Mouse (Mus musculus) urinary bladder, postnatal 36 days (tissue): ENCODE measurements around the gene Hist2h3c2.
"Not testable (repeated sequence)": the region's sequence is repeated elsewhere in the genome, so short reads cannot be mapped to it uniquely, and the experiment has no call there.

Experiments used
- DNase-seq, 2 experiments: peaks; one replicate each; pipeline ENCODE4 v3.0.0; 2022; ENCODE audit warnings: low spot score in 2 of 2, mixed read lengths in 1 of 2

The Hist2h3c2 gene

GRCm38 (mm10) chr3:96238954-96239793, at the start of gene Hist2h3c2:
Gene Hist2h3c2, minus strand, starts transcription at chr3:96239127.
- DNase-seq, result peak in 1 of 2 experiments; percentile 43

- DNase-seq, result not testable (repeated sequence)
These were observed 48.4 kb upstream of the Hist2h3c2 start for GRCm38 (mm10) chr3:96287334-96287733.

GRCm38 (mm10) chr3:96284457-96284856, 45.5 kb upstream of the Hist2h3c2 start:
- no peak for DNase-seq

- DNase-seq, result no peak
These were observed 41.7 kb upstream of the Hist2h3c2 start for GRCm38 (mm10) chr3:96280660-96281059.

GRCm38 (mm10) chr3:96277800-96278624, 39.1 kb upstream of the Hist2h3c2 start:
- peak; percentile 77 to 88 for DNase-seq

GRCm38 (mm10) chr3:96277428-96277799, 38.5 kb upstream of the Hist2h3c2 start:
- peak in 1 of 2 experiments; percentile 14 for DNase-seq

- DNase-seq, result no peak
These were observed 34.9 kb upstream of the Hist2h3c2 start for GRCm38 (mm10) chr3:96273591-96274465.

- peak; percentile 85 to 90 for DNase-seq
These were observed 30.9 kb upstream of the Hist2h3c2 start, which contains the start of gene Hist2h2bb for GRCm38 (mm10) chr3:96269511-96270474. Gene Hist2h2bb, plus strand, starts transcription at chr3:96269752.

- not testable (repeated sequence) for DNase-seq
These were observed 29.9 kb upstream of the Hist2h3c2 start for GRCm38 (mm10) chr3:96268776-96269378.

- DNase-seq, result peak; percentile 74 to 80
These were observed 29.3 kb upstream of the Hist2h3c2 start, which contains the start of gene Hist2h3b for GRCm38 (mm10) chr3:96268051-96268775. Gene Hist2h3b, plus strand, starts transcription at chr3:96268654.

GRCm38 (mm10) chr3:96267541-96267940, 28.6 kb upstream of the Hist2h3c2 start:
- no peak for DNase-seq

- DNase-seq, result no peak
These were observed 27.3 kb upstream of the Hist2h3c2 start for GRCm38 (mm10) chr3:96266132-96266710.

- no peak for DNase-seq
These were observed 25.6 kb upstream of the Hist2h3c2 start for GRCm38 (mm10) chr3:96264404-96264949.

- peak; percentile 59 to 60 for DNase-seq
These were observed 24.9 kb upstream of the Hist2h3c2 start for GRCm38 (mm10) chr3:96263558-96264403.

- peak; percentile 97 to 99 for DNase-seq
These were observed 24.1 kb upstream of the Hist2h3c2 start, which contains the start of gene Hist2h4 for GRCm38 (mm10) chr3:96262979-96263550. Gene Hist2h4, minus strand, starts transcription at chr3:96263311.

- peak; percentile 80 to 90 for DNase-seq
These were observed 23.4 kb upstream of the Hist2h3c2 start for GRCm38 (mm10) chr3:96262216-96262875.
